Comparison of ENCODE assay signal across 9 mouse cellular contexts in the genomic region with DNA sequence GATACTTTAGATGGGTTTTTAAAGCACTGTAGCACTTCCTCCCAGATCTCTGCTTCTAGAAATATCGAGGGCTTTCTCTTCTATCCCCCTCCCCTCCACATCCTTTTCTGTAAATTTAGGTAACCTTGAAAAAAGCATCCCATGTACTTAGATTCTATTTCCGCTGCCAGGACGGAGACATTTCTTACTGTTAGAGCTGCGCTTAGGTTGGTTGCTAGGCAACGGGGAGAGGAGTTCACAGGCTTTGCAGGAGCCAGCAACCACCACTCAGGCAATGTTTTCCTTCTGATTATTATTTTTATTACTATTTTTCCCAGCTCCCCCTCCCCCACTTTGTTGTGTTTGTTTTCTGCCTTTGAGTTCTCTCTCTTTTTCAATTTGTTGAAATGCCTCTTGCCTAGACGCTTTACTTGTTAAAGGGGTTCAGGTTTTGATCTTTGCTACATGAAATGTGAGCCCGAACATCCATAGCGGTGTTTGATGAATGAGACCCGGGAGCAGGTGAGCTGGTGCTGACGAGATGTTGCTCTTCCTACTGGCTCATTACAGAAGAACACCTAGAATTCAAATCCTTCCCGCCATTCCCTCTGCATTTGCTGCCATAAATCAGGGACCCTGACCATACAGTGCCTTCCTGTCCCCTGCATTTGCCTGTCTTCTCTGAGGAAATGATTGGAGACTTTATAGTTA.
DNase-seq lines count a peak whose midpoint lies in the region; ATAC-seq lines count a peak whose summit lies in the region.
"Had no signal": no experiment of that assay in that cellular context is flagged by ENCODE, and none has a peak within 500 bp of the region (broad histone marks: within the 10 kb centered on the region; RNA-seq: fewer than 3 reads in every experiment).

No protein-coding gene starts in this region.

- 60% methylated on average over 11 of the region's 11 CpGs for WGBS in embryonic facial prominence, embryonic 10.5 days
- WGBS in neural tube, embryonic 15.5 days: 35% methylated on average over 11 of the region's 11 CpGs

- H3K4me3 ChIP-seq in embryonic facial prominence, embryonic 10.5 days: no peak overlapping the region
- no peak overlapping the region for H3K4me3 ChIP-seq in neural tube, embryonic 15.5 days (replicated peaks)
- H3K4me3 ChIP-seq: limb, embryonic 15.5 days had no signal

- no peaks in the 10 kb centered on the region for H3K9me3 ChIP-seq in embryonic facial prominence, embryonic 10.5 days
- no peaks in the 10 kb centered on the region for H3K9me3 ChIP-seq in neural tube, embryonic 15.5 days (replicated peaks)
- H3K9me3 ChIP-seq: limb, embryonic 15.5 days had no signal

- no peaks in the 10 kb centered on the region for H3K27me3 ChIP-seq in embryonic facial prominence, embryonic 10.5 days (replicated peaks; ENCODE audit: low read depth, poor library complexity, severe bottlenecking)
- H3K27me3 ChIP-seq in neural tube, embryonic 15.5 days (replicated peaks): no peaks in the 10 kb centered on the region
- H3K27me3 ChIP-seq: limb, embryonic 15.5 days had no signal

- no peak overlapping the region for H3K9ac ChIP-seq in neural tube, embryonic 15.5 days (replicated peaks)
- H3K9ac ChIP-seq: limb, embryonic 15.5 days had no signal

- peak overlapping the region; percentile 25 for H3K4me2 ChIP-seq in neural tube, embryonic 15.5 days
- H3K4me2 ChIP-seq: limb, embryonic 15.5 days had no signal

- no peak overlapping the region for H3K27ac ChIP-seq in embryonic facial prominence, embryonic 10.5 days (replicated peaks)
- peak overlapping the region; percentile 69 for H3K27ac ChIP-seq in neural tube, embryonic 15.5 days (replicated peaks)
- H3K27ac ChIP-seq: limb, embryonic 15.5 days had no signal

- H3K4me1 ChIP-seq in embryonic facial prominence, embryonic 10.5 days: peaks cover 12% of the 10 kb centered on the region
- peaks cover 13% of the 10 kb centered on the region for H3K4me1 ChIP-seq in neural tube, embryonic 15.5 days

- no peaks in the 10 kb centered on the region for H3K36me3 ChIP-seq in embryonic facial prominence, embryonic 10.5 days (replicated peaks)
- H3K36me3 ChIP-seq in neural tube, embryonic 15.5 days: no peaks in the 10 kb centered on the region
- H3K36me3 ChIP-seq: limb, embryonic 15.5 days had no signal

- ATAC-seq in neural tube, embryonic 15.5 days (ENCODE audit: low FRiP score): peak; percentile 89
- ATAC-seq in megakaryocyte-erythroid progenitor cell, adult 5-6 weeks (replicated peaks; ENCODE audit: low FRiP score, low TSS enrichment, poor library complexity, severe bottlenecking): no peak
- ATAC-seq in CD4-positive, CD25-positive, alpha-beta regulatory T cell, adult 4 months: no peak

- DNase-seq in kidney, postnatal 10 days: peak; percentile 53
- DNase-seq in kidney, adult 11 months: no peak
- peak; percentile 38 for DNase-seq in embryonic facial prominence, embryonic 10.5 days (ENCODE audit: low spot score)
- peak; percentile 37 to 77 for DNase-seq in layer of hippocampus, adult 18-20 months (ENCODE audit: low spot score in 2 of 2)
- no peak for DNase-seq in spleen, postnatal 14 days (ENCODE audit: low spot score in 2 of 2)

Comparison
In these comparisons a context has a peak if more than half of its experiments do, and no peak if none do; other contexts are left out.
1. DNase-seq: peak in kidney, postnatal 10 days (single experiment), embryonic facial prominence, embryonic 10.5 days (single experiment) and layer of hippocampus, adult 18-20 months (2 of 2); none in kidney, adult 11 months (single experiment) and spleen, postnatal 14 days (0 of 2).